Mouse (Mus musculus): ENCODE results near the gene Eapp. TPM values are rescaled to one million over a fixed set of nuclear protein-coding genes. Genes with fewer than 3 reads are reported as not detected.
"Not testable (repeated sequence)": the region's sequence is repeated elsewhere in the genome, so short reads cannot be mapped to it uniquely, and the experiment has no call there.

Gene Eapp
- polyA plus RNA-seq, 1 experiment from 2014 or later, result 86.5 TPM

- peak overlapping the region; percentile 35; the same call in 1 of the 2 replicates for H3K4me2 ChIP-seq
- not testable (repeated sequence) for H3K4me1 ChIP-seq; H3K9ac ChIP-seq (replicated peaks); H3K36me3 ChIP-seq; H3K27ac ChIP-seq (replicated peaks); H3K4me3 ChIP-seq (replicated peaks); H3K27me3 ChIP-seq (replicated peaks); H3K9me3 ChIP-seq (replicated peaks)
- ATAC-seq (ENCODE audit: low FRiP score), result peak; percentile 84
- 1% methylated on average over 11 of the region's 44 CpGs for WGBS
Measured at GRCm38 (mm10) chr12:54709691-54710493, 14.2 kb upstream of the Eapp start.

GRCm38 (mm10) chr12:54699394-54699793 lies 3.7 kb upstream of the Eapp start:
- ATAC-seq (ENCODE audit: low FRiP score), result no peak
- Histone ChIP-seq H3K9ac (replicated peaks) (no peak overlapping the region), H3K4me3 (replicated peaks) (no peak overlapping the region), H3K27me3 (replicated peaks) (no peaks in the 10 kb centered on the region), H3K9me3 (replicated peaks) (no peaks in the 10 kb centered on the region), H3K27ac (replicated peaks) (no peak overlapping the region), H3K36me3 (no peaks in the 10 kb centered on the region), H3K4me2 (no peak overlapping the region), H3K4me1 (peaks cover 6% of the 10 kb centered on the region)
- WGBS, result 78% methylated on average over 7 of the region's 7 CpGs

- H3K4me3 ChIP-seq (replicated peaks), result no peak overlapping the region
- no peak overlapping the region for H3K4me2 ChIP-seq
- no peaks in the 10 kb centered on the region for H3K9me3 ChIP-seq (replicated peaks)
- H3K27me3 ChIP-seq (replicated peaks), result no peaks in the 10 kb centered on the region
- no peak overlapping the region for H3K9ac ChIP-seq (replicated peaks)
- peak overlapping the region; percentile 51; the same call in 1 of the 2 replicates for H3K27ac ChIP-seq (replicated peaks)
- 0 out of 2 replicates have a peak, but pooled peaks cover under 1% of the 10 kb centered on the region for H3K36me3 ChIP-seq
- WGBS, result 57% methylated on average over 6 of the region's 6 CpGs
- ATAC-seq (ENCODE audit: low FRiP score), result no peak
- peaks cover 16% of the 10 kb centered on the region for H3K4me1 ChIP-seq
Measured at GRCm38 (mm10) chr12:54697791-54698250, 2.1 kb upstream of the Eapp start.

- Histone ChIP-seq H3K4me1 (peaks cover 16% of the 10 kb centered on the region), H3K27ac (replicated peaks) (peak overlapping the region; percentile 51), H3K4me2 (no peak overlapping the region), H3K4me3 (replicated peaks) (no peak overlapping the region), H3K36me3 (peaks cover 6% of the 10 kb centered on the region; the same call in 1 of the 2 replicates), H3K9me3 (replicated peaks) (no peaks in the 10 kb centered on the region), H3K9ac (replicated peaks) (no peak overlapping the region), H3K27me3 (replicated peaks) (no peaks in the 10 kb centered on the region)
- 15% methylated on average over 7 of the region's 7 CpGs for WGBS
- no peak; the same call in 1 of the 2 replicates for ATAC-seq (ENCODE audit: low FRiP score)
Measured at GRCm38 (mm10) chr12:54697003-54697597, 1.4 kb upstream of the Eapp start.

- peak overlapping the region; percentile 78 for H3K4me2 ChIP-seq
- peak overlapping the region; percentile 94 for H3K9ac ChIP-seq (replicated peaks)
- under 1% methylated on average over 32 of the region's 32 CpGs for WGBS
- H3K27me3 ChIP-seq (replicated peaks), result no peaks in the 10 kb centered on the region
- peaks cover 9% of the 10 kb centered on the region; the same call in 1 of the 2 replicates for H3K36me3 ChIP-seq
- peaks cover 16% of the 10 kb centered on the region for H3K4me1 ChIP-seq
- peak; percentile 94 for ATAC-seq (ENCODE audit: low FRiP score)
- H3K27ac ChIP-seq (replicated peaks), result peak overlapping the region; percentile 98
- peak overlapping the region; percentile 90 for H3K4me3 ChIP-seq (replicated peaks)
- no peaks in the 10 kb centered on the region for H3K9me3 ChIP-seq (replicated peaks)
Measured at GRCm38 (mm10) chr12:54696242-54697002, 725 bp upstream of the Eapp start.

- 37% methylated on average over 12 of the region's 12 CpGs for WGBS
- peaks cover 18% of the 10 kb centered on the region for H3K36me3 ChIP-seq
- H3K4me3 ChIP-seq (replicated peaks), result peak overlapping the region; percentile 90
- H3K9ac ChIP-seq (replicated peaks), result peak overlapping the region; percentile 94
- peaks cover 16% of the 10 kb centered on the region for H3K4me1 ChIP-seq
- H3K4me2 ChIP-seq, result peak overlapping the region; percentile 78
- H3K27ac ChIP-seq (replicated peaks), result peak overlapping the region; percentile 98
- ATAC-seq (ENCODE audit: low FRiP score), result no peak
- no peaks in the 10 kb centered on the region for H3K9me3 ChIP-seq (replicated peaks)
- no peaks in the 10 kb centered on the region for H3K27me3 ChIP-seq (replicated peaks)
Measured at GRCm38 (mm10) chr12:54694847-54695510, 718 bp downstream of the Eapp start.

- H3K4me2 ChIP-seq, result no peak overlapping the region
- H3K36me3 ChIP-seq, result peaks cover 64% of the 10 kb centered on the region
- no peak overlapping the region for H3K27ac ChIP-seq (replicated peaks)
- ATAC-seq (ENCODE audit: low FRiP score), result no peak
- H3K27me3 ChIP-seq (replicated peaks), result no peaks in the 10 kb centered on the region
- H3K9ac ChIP-seq (replicated peaks), result no peak overlapping the region
- H3K4me1 ChIP-seq, result peaks cover 7% of the 10 kb centered on the region; the same call in 1 of the 2 replicates
- H3K4me3 ChIP-seq (replicated peaks), result no peak overlapping the region
- no peaks in the 10 kb centered on the region for H3K9me3 ChIP-seq (replicated peaks)
- WGBS, result 98% methylated on average over 5 of the region's 5 CpGs
Measured at GRCm38 (mm10) chr12:54689082-54689481, 6.6 kb downstream of the Eapp start.

GRCm38 (mm10) chr12:54683182-54683581 lies 12.5 kb downstream of the Eapp start:
- Histone ChIP-seq H3K27me3 (replicated peaks) (no peaks in the 10 kb centered on the region), H3K4me1 (no peaks in the 10 kb centered on the region), H3K4me2 (no peak overlapping the region), H3K27ac (replicated peaks) (no peak overlapping the region; the same call in 1 of the 2 replicates), H3K9ac (replicated peaks) (no peak overlapping the region), H3K36me3 (peaks cover 37% of the 10 kb centered on the region), H3K4me3 (replicated peaks) (no peak overlapping the region), H3K9me3 (replicated peaks) (no peaks in the 10 kb centered on the region)
- 15% methylated on average over 1 of the region's 1 CpGs for WGBS
- no peak for ATAC-seq (ENCODE audit: low FRiP score)

GRCm38 (mm10) chr12:54676709-54677108 lies 19.0 kb downstream of the Eapp start:
- Histone ChIP-seq H3K36me3 (peaks cover 53% of the 10 kb centered on the region), H3K27me3 (replicated peaks) (no peaks in the 10 kb centered on the region), H3K27ac (replicated peaks) (no peak overlapping the region), H3K9ac (replicated peaks) (no peak overlapping the region), H3K4me2 (no peak overlapping the region), H3K4me1 (no peaks in the 10 kb centered on the region), H3K4me3 (replicated peaks) (no peak overlapping the region), H3K9me3 (replicated peaks) (no peaks in the 10 kb centered on the region)
- no peak for ATAC-seq (ENCODE audit: low FRiP score)
- 97% methylated on average over 9 of the region's 9 CpGs for WGBS

GRCm38 (mm10) chr12:54675396-54675795 lies 20.3 kb downstream of the Eapp start:
- Histone ChIP-seq H3K27ac (replicated peaks) (no peak overlapping the region), H3K36me3 (peaks cover 60% of the 10 kb centered on the region)
- WGBS, result 94% methylated on average over 4 of the region's 4 CpGs

GRCm38 (mm10) chr12:54671262-54671661 lies 24.4 kb downstream of the Eapp start:
- H3K4me1 ChIP-seq, result no peaks in the 10 kb centered on the region
- 93% methylated on average over 4 of the region's 4 CpGs for WGBS
- peaks cover 49% of the 10 kb centered on the region for H3K36me3 ChIP-seq
- H3K4me2 ChIP-seq, result no peak overlapping the region
- no peak overlapping the region for H3K4me3 ChIP-seq (replicated peaks)
- H3K27me3 ChIP-seq (replicated peaks), result no peaks in the 10 kb centered on the region
- H3K9ac ChIP-seq (replicated peaks), result no peak overlapping the region
- ATAC-seq (ENCODE audit: low FRiP score), result no peak
- H3K9me3 ChIP-seq (replicated peaks), result no peaks in the 10 kb centered on the region
- no peak overlapping the region for H3K27ac ChIP-seq (replicated peaks)

More at GRCm38 (mm10) chr12:54675396-54675795, 20.3 kb downstream of the Eapp start:
- no peaks in the 10 kb centered on the region for H3K27me3 ChIP-seq (replicated peaks)
- H3K4me2 ChIP-seq, result no peak overlapping the region
- H3K4me1 ChIP-seq, result no peaks in the 10 kb centered on the region
- no peak overlapping the region for H3K9ac ChIP-seq (replicated peaks)
- no peak overlapping the region for H3K4me3 ChIP-seq (replicated peaks)
- ATAC-seq (ENCODE audit: low FRiP score), result no peak
- no peaks in the 10 kb centered on the region for H3K9me3 ChIP-seq (replicated peaks)

Measured in neural tube, embryonic 15.5 days (tissue).